Mouse (Mus musculus) megakaryocyte, embryonic 14.5 days (primary cell): Measurements from ENCODE around the gene Tab1.
"Not testable (repeated sequence)": the region's sequence is repeated elsewhere in the genome, so short reads cannot be mapped to it uniquely, and the experiment has no call there.

Experiments used
- FLI1 ChIP-seq: IDR thresholded peaks from 2 replicates; pipeline ENCODE4 v1.6.1; 2012; ENCODE audit warnings: low read length, inconsistent platforms, mixed read lengths
- GATA1 ChIP-seq: IDR thresholded peaks from 3 replicates; pipeline ENCODE4 v1.6.1; 2012; ENCODE audit warnings: mixed read lengths, low read length, inconsistent platforms, borderline replicate concordance

DNA sequence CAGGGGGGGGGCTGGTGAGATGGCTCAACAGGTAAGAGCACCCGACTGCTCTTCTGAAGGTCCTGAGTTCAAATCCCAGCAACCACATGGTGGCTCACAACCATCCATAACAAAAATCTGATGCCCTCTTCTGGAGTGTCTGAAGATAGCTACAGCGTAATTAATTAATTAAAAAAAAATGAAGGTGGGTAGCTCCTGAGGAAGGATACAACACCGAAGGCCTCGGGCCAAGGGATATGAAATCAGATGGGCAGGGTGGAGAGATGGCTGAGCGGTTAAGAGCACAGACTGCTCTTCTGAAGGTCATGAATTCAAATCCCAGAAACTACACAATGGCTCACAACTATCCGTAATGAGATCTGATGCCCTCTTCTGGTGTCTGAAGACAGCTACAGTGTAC, 10.5 kb upstream of the Tab1 start:
- not testable (repeated sequence) for TF ChIP-seq FLI1, GATA1
